Mouse (Mus musculus) forebrain, embryonic 15.5 days (tissue): ENCODE measurements around the gene Pcbp3. TPM values are rescaled to one million over a fixed set of nuclear protein-coding genes. Genes with fewer than 3 reads are reported as not detected.

ENCODE experiments used
- ATAC-seq: fragments of 200-750 bp; cut with Nextera tagmentation; replicated peaks from 2 replicates; pipeline ENCODE4 v1.8.0; 2017; ENCODE audit warnings: mild to moderate bottlenecking, moderate TSS enrichment, moderate library complexity
- H3K27ac ChIP-seq: fragments of 300-500 bp; sonication (generic); replicated peaks from 2 replicates; pipeline ENCODE4 v1.5.1; 2015; ENCODE audit warnings: mild to moderate bottlenecking, inconsistent platforms
- H3K27me3 ChIP-seq: fragments of 300-500 bp; sonication (generic); 2 replicates; pipeline ENCODE4 v1.6.1; 2015; ENCODE audit warnings: inconsistent platforms
- H3K36me3 ChIP-seq: fragments of 300-500 bp; sonication (generic); 2 replicates; pipeline ENCODE4 v1.6.1; 2015; ENCODE audit warnings: mild to moderate bottlenecking, inconsistent platforms
- H3K4me1 ChIP-seq: fragments of 300-500 bp; sonication (generic); 2 replicates; pipeline ENCODE4 v1.6.1; 2015; ENCODE audit warnings: inconsistent platforms
- H3K4me2 ChIP-seq: fragments of 300-500 bp; sonication (generic); replicated peaks from 2 replicates; pipeline ENCODE4 v1.6.1; 2015; ENCODE audit warnings: mild to moderate bottlenecking, inconsistent platforms
- H3K4me3 ChIP-seq: fragments of 300-500 bp; sonication (generic); 2 replicates; pipeline ENCODE4 v1.5.1; 2015; ENCODE audit warnings: mild to moderate bottlenecking, inconsistent platforms
- H3K9ac ChIP-seq: fragments of 300-500 bp; sonication (generic); replicated peaks from 2 replicates; pipeline ENCODE4 v1.6.1; 2015; ENCODE audit warnings: mild to moderate bottlenecking, inconsistent platforms
- H3K9me3 ChIP-seq: fragments of 300-500 bp; sonication (generic); 2 replicates; pipeline ENCODE4 v1.6.1; 2016; ENCODE audit warnings: inconsistent platforms
- WGBS: fragments of 180-500 bp; shearing (Covaris S2); methylation state at CpG from one replicate; pipeline ENCODE4 v1.1.7; 2015; ENCODE audit warnings: mixed read lengths; 5-methylcytosine and 5-hydroxymethylcytosine counted together
- polyA plus RNA-seq: library from polyadenylated mRNA; unstranded; fragments of >200 nt; fragmentation: Nextera tagmentation; extraction: Ambion mirVana; gene quantifications from 2 replicates; pipeline ENCODE4 v1.2.1, GENCODE M21; 2015

Gene Pcbp3
- polyA plus RNA-seq, 1 experiment from 2014 or later = 56.3 TPM

DNA sequence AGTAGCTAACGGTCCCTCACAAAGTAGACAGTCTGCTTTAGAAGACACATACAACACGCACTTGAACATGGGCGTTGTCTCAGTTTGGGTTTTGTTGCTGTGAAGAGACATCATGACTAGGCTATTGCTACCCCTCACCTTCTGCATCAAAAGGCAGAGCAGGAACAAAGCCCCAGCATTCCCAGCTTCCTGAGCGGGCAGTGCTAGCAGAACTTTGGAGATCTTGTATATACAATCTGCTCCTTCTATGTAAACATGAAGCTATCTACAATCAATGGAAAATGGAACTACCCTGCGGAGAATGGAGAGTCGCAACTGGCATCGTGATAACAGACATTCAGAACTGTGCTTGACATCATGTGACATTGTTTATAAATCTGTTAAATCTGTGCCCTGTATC is 9.3 kb upstream of the Pcbp3 start:
- H3K4me3 ChIP-seq = no peak overlapping the region
- H3K9ac ChIP-seq = no peak overlapping the region
- no peaks in the 10 kb centered on the region for H3K9me3 ChIP-seq
- no peak for ATAC-seq
- no peaks in the 10 kb centered on the region for H3K36me3 ChIP-seq
- H3K27me3 ChIP-seq = no peaks in the 10 kb centered on the region
- WGBS = 94% methylated on average over 7 of the region's 7 CpGs
- H3K27ac ChIP-seq = no peak overlapping the region
- 0 out of 2 replicates have a peak, but pooled peaks cover 4% of the 10 kb centered on the region for H3K4me1 ChIP-seq
- no peak overlapping the region for H3K4me2 ChIP-seq

GRCm38 (mm10) chr10:76964436-76964835 is 2.7 kb upstream of the Pcbp3 start:
- ATAC-seq = no peak
- no peaks in the 10 kb centered on the region for H3K36me3 ChIP-seq
- peak overlapping the region; percentile 44 for H3K27ac ChIP-seq
- H3K4me1 ChIP-seq = peaks cover 32% of the 10 kb centered on the region
- H3K4me2 ChIP-seq = peak overlapping the region; percentile 9; the same call in 1 of the 2 replicates
- H3K9me3 ChIP-seq = no peaks in the 10 kb centered on the region
- no peak overlapping the region for H3K4me3 ChIP-seq
- H3K9ac ChIP-seq = no peak overlapping the region
- WGBS = 21% methylated on average over 6 of the region's 6 CpGs
- no peaks in the 10 kb centered on the region for H3K27me3 ChIP-seq

- WGBS = 41% methylated on average over 9 of the region's 9 CpGs
- H3K4me2 ChIP-seq = peak overlapping the region; percentile 9; the same call in 1 of the 2 replicates
Observed at GRCm38 (mm10) chr10:76963997-76964396, 2.3 kb upstream of the Pcbp3 start.

DNA sequence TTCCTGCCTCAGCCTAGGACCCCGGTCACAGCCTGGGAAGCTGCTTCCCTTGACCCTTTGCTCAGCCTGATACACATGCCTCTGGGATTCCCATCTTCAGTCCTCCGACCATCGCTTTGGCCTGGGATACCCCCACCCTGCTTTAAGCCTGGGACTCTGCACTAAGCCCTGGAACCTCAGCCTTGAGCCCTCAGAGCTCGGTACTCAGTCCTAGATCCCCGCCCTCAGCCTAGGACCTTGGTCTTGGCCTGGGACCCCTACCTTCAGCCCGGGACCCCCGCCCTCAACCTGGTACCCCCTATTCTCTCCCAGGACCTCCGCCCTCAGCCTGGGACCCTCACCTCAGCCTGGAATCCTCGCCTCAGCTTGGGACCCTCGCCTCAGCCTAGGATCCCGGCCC is 531 bp downstream of the Pcbp3 start:
- Histone ChIP-seq H3K27ac (peak overlapping the region; percentile 67), H3K27me3 (no peaks in the 10 kb centered on the region), H3K9me3 (no peaks in the 10 kb centered on the region), H3K9ac (peak overlapping the region; percentile 83), H3K4me3 (peak overlapping the region; percentile 86), H3K4me2 (peak overlapping the region; percentile 97), H3K36me3 (no peaks in the 10 kb centered on the region), H3K4me1 (peaks cover 32% of the 10 kb centered on the region)
- WGBS = 5% methylated on average over 11 of the region's 11 CpGs
- no peak for ATAC-seq

More at GRCm38 (mm10) chr10:76963997-76964396, 2.3 kb upstream of the Pcbp3 start:
- H3K9me3 ChIP-seq = no peaks in the 10 kb centered on the region
- ATAC-seq = no peak
- H3K4me1 ChIP-seq = peaks cover 32% of the 10 kb centered on the region
- H3K27ac ChIP-seq = peak overlapping the region; percentile 44; the same call in 1 of the 2 replicates
- H3K9ac ChIP-seq = no peak overlapping the region
- no peak overlapping the region for H3K4me3 ChIP-seq
- no peaks in the 10 kb centered on the region for H3K27me3 ChIP-seq
- H3K36me3 ChIP-seq = no peaks in the 10 kb centered on the region

DNA sequence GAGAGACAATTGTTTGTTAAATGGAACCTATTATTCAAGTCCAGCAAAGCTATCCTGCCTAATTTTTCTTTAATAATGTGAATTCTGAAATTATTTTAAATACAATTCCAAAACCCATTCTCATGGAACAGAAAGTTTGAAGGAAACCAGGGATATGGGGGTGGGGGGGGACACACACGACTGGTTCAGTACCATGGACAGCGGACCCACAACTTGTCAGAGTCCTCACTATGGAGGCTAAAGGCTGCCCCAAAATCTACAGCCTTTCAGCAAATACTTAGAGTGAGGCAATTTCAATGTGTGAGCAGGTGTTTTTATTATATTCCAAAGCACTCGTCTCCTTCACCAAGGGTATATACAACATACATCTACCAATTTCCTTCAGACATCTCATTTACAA is 3.5 kb downstream of the Pcbp3 start:
- H3K36me3 ChIP-seq = no peaks in the 10 kb centered on the region
- H3K4me3 ChIP-seq = no peak overlapping the region
- no peaks in the 10 kb centered on the region for H3K27me3 ChIP-seq
- no peaks in the 10 kb centered on the region for H3K9me3 ChIP-seq
- no peak for ATAC-seq
- no peak overlapping the region for H3K27ac ChIP-seq
- no peak overlapping the region for H3K4me2 ChIP-seq
- no peak overlapping the region for H3K9ac ChIP-seq
- peaks cover 17% of the 10 kb centered on the region for H3K4me1 ChIP-seq
- WGBS = 56% methylated on average over 3 of the region's 3 CpGs

- H3K9ac ChIP-seq = no peak overlapping the region
- H3K27me3 ChIP-seq = no peaks in the 10 kb centered on the region
- WGBS = 21% methylated on average over 6 of the region's 6 CpGs
- H3K9me3 ChIP-seq = no peaks in the 10 kb centered on the region
- H3K4me2 ChIP-seq = no peak overlapping the region
- ATAC-seq = no peak
- no peak overlapping the region for H3K27ac ChIP-seq
- peaks cover 9% of the 10 kb centered on the region for H3K4me1 ChIP-seq
- H3K4me3 ChIP-seq = no peak overlapping the region
- no peaks in the 10 kb centered on the region for H3K36me3 ChIP-seq
Observed at GRCm38 (mm10) chr10:76956200-76956599, 5.5 kb downstream of the Pcbp3 start.

DNA sequence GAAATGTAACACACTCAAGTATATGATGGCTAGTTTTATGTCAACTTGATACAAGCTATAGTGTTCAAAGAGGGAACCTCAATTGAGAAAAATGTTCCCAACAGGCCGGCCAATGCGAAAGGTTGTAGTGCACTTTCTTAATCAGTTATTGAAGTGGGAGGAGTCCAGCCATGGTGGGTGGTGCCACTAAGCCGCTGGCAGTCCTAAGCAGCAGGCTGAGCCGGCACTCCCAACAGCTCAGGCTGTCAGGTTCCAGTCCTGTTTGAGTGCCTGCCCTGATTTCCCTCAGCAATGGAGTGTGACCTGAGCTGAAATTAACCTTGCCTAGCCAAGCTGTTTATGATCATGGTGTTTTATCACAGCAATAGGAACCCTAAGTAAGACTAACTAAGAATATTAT is 20.6 kb downstream of the Pcbp3 start:
- no peak for ATAC-seq
- WGBS = 65% methylated on average over 4 of the region's 4 CpGs

GRCm38 (mm10) chr10:76936827-76937226 is 24.9 kb downstream of the Pcbp3 start:
- 92% methylated on average over 6 of the region's 6 CpGs for WGBS
- H3K36me3 ChIP-seq = no peaks in the 10 kb centered on the region
- H3K27ac ChIP-seq = no peak overlapping the region
- no peaks in the 10 kb centered on the region for H3K27me3 ChIP-seq
- H3K4me3 ChIP-seq = no peak overlapping the region
- no peak overlapping the region for H3K4me2 ChIP-seq
- no peaks in the 10 kb centered on the region for H3K9me3 ChIP-seq
- H3K9ac ChIP-seq = no peak overlapping the region
- no peak for ATAC-seq
- no peaks in the 10 kb centered on the region for H3K4me1 ChIP-seq

More for the DNA sequence above, 20.6 kb downstream of the Pcbp3 start:
- no peaks in the 10 kb centered on the region for H3K9me3 ChIP-seq
- no peak overlapping the region for H3K27ac ChIP-seq
- no peak overlapping the region for H3K4me2 ChIP-seq
- H3K4me1 ChIP-seq = no peaks in the 10 kb centered on the region
- no peak overlapping the region for H3K4me3 ChIP-seq
- H3K27me3 ChIP-seq = no peaks in the 10 kb centered on the region
- H3K36me3 ChIP-seq = no peaks in the 10 kb centered on the region
- H3K9ac ChIP-seq = no peak overlapping the region

GRCm38 (mm10) chr10:76934805-76935204 is 26.9 kb downstream of the Pcbp3 start:
- no peak for ATAC-seq
- Histone ChIP-seq H3K4me2 (no peak overlapping the region), H3K9me3 (no peaks in the 10 kb centered on the region), H3K9ac (no peak overlapping the region), H3K4me1 (peaks cover 5% of the 10 kb centered on the region; the same call in 1 of the 2 replicates), H3K36me3 (no peaks in the 10 kb centered on the region), H3K4me3 (no peak overlapping the region), H3K27ac (no peak overlapping the region), H3K27me3 (no peaks in the 10 kb centered on the region)
- 76% methylated on average over 5 of the region's 5 CpGs for WGBS

- H3K4me1 ChIP-seq = peaks cover 5% of the 10 kb centered on the region; the same call in 1 of the 2 replicates
- WGBS = 53% methylated on average over 1 of the region's 1 CpGs
- no peak overlapping the region for H3K9ac ChIP-seq
- no peaks in the 10 kb centered on the region for H3K27me3 ChIP-seq
- H3K4me3 ChIP-seq = no peak overlapping the region
- H3K36me3 ChIP-seq = no peaks in the 10 kb centered on the region
- no peak for ATAC-seq
- H3K9me3 ChIP-seq = no peaks in the 10 kb centered on the region
- no peak overlapping the region for H3K4me2 ChIP-seq
- H3K27ac ChIP-seq = no peak overlapping the region
Observed at GRCm38 (mm10) chr10:76931794-76932193, 29.9 kb downstream of the Pcbp3 start.

GRCm38 (mm10) chr10:76931122-76931521 is 30.6 kb downstream of the Pcbp3 start:
- no peak overlapping the region for H3K4me2 ChIP-seq
- no peak overlapping the region for H3K4me3 ChIP-seq
- H3K9me3 ChIP-seq = no peaks in the 10 kb centered on the region
- peaks cover 5% of the 10 kb centered on the region; the same call in 1 of the 2 replicates for H3K4me1 ChIP-seq
- no peaks in the 10 kb centered on the region for H3K36me3 ChIP-seq
- no peaks in the 10 kb centered on the region for H3K27me3 ChIP-seq
- no peak for ATAC-seq
- WGBS = 50% methylated on average over 6 of the region's 6 CpGs
- H3K27ac ChIP-seq = no peak overlapping the region
- no peak overlapping the region for H3K9ac ChIP-seq

DNA sequence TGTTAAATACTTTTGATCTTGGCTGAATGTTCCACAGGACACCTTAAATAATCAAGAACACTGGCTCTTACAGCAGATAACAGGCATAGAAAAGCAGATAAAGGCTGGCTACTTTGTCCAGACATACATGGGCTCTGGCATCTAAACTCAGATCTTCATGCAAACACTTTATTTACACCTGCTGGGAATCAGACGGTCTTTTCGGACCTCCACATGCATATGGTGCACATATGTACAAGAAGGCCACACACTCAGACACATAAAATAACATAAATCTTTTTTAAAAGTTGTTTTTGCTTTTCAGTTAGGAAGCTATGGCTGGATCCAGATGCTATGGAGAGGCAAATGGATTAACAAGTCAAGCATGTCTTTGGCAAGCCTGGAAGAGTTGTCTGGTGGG is 37.2 kb downstream of the Pcbp3 start:
- no peak for ATAC-seq
- Histone ChIP-seq H3K36me3 (no peaks in the 10 kb centered on the region), H3K9ac (no peak overlapping the region), H3K27me3 (no peaks in the 10 kb centered on the region), H3K4me3 (no peak overlapping the region), H3K9me3 (no peaks in the 10 kb centered on the region), H3K27ac (no peak overlapping the region), H3K4me1 (no peaks in the 10 kb centered on the region), H3K4me2 (no peak overlapping the region)
- WGBS = 92% methylated on average over 2 of the region's 2 CpGs

DNA sequence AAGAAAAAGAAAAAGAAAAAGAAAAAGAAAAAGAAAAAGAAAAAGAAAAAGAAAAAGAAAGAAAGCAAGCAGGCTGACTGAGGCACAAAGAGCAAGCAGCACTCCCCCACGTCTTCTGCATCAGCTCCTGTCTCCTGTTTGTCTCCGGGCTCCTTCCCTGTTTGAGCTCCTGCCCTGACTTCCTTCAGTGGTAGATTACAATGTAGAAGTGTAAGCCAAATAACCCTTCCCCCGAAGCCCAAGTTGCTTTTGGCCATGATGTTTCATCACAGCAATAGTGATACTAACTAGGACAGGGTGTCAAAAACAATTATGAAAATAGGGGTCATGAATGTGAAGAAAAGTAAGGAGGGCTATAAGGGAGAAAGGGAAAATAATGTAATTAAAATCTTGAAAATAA is 43.6 kb downstream of the Pcbp3 start:
- 92% methylated on average over 3 of the region's 3 CpGs for whole genome bisulfite sequencing
- no peaks in the 10 kb centered on the region for H3K27me3 ChIP-seq
- H3K4me3 ChIP-seq = no peak overlapping the region
- H3K4me2 ChIP-seq = no peak overlapping the region
- no peak overlapping the region for H3K9ac ChIP-seq
- H3K4me1 ChIP-seq = no peaks in the 10 kb centered on the region
- no peak for ATAC-seq
- no peak overlapping the region for H3K27ac ChIP-seq
- no peaks in the 10 kb centered on the region for H3K36me3 ChIP-seq
- H3K9me3 ChIP-seq = no peaks in the 10 kb centered on the region; the same call in 1 of the 2 replicates
